Mouse (Mus musculus) frontal cortex, postnatal 10 days (tissue): ENCODE results near the gene Mrc1.
A peak's percentile ranks its signal among the peaks of the same experiment; 100 is the strongest.
"Not testable (repeated sequence)": the region's sequence is repeated elsewhere in the genome, so short reads cannot be mapped to it uniquely, and the experiment has no call there.

Experiments
- DNase-seq, 2 experiments: peaks; one replicate each; pipeline ENCODE4 v3.0.0; 2022; ENCODE audit warnings: low spot score in 2 of 2, mixed read lengths in 1 of 2

Gene Mrc1

GRCm38 (mm10) chr2:14229149-14229548 lies at the start of gene Mrc1:
Gene Mrc1 (plus strand): TSS chr2:14229392.
- DNase-seq: no peak

GRCm38 (mm10) chr2:14184375-14184774 lies 44.8 kb upstream of the Mrc1 start:
- DNase-seq: no peak

GRCm38 (mm10) chr2:14190684-14191083 lies 38.5 kb upstream of the Mrc1 start:
- DNase-seq: no peak

GRCm38 (mm10) chr2:14191601-14192000 lies 37.6 kb upstream of the Mrc1 start:
- DNase-seq: no peak

- no peak for DNase-seq
These were observed 37.1 kb upstream of the Mrc1 start for GRCm38 (mm10) chr2:14192046-14192445.

- not testable (repeated sequence) for DNase-seq
These were observed 30.8 kb upstream of the Mrc1 start for GRCm38 (mm10) chr2:14198325-14198903.

GRCm38 (mm10) chr2:14199621-14200020 lies 29.6 kb upstream of the Mrc1 start:
- peak; percentile 7 to 29 for DNase-seq

GRCm38 (mm10) chr2:14200879-14201445 lies 28.2 kb upstream of the Mrc1 start:
- DNase-seq: not testable (repeated sequence)

GRCm38 (mm10) chr2:14204308-14204707 lies 24.9 kb upstream of the Mrc1 start:
- no peak for DNase-seq

GRCm38 (mm10) chr2:14206798-14207197 lies 22.4 kb upstream of the Mrc1 start:
- DNase-seq: no peak

- DNase-seq: no peak
These were observed 18.5 kb upstream of the Mrc1 start for GRCm38 (mm10) chr2:14210731-14211130.

GRCm38 (mm10) chr2:14211606-14212005 lies 17.6 kb upstream of the Mrc1 start:
- DNase-seq: no peak

GRCm38 (mm10) chr2:14214764-14215163 lies 14.4 kb upstream of the Mrc1 start:
- no peak for DNase-seq

- no peak for DNase-seq
These were observed 12.5 kb upstream of the Mrc1 start for GRCm38 (mm10) chr2:14216653-14217052.

GRCm38 (mm10) chr2:14218126-14218525 lies 11.1 kb upstream of the Mrc1 start:
- no peak for DNase-seq

GRCm38 (mm10) chr2:14224387-14224786 lies 4.8 kb upstream of the Mrc1 start:
- no peak for DNase-seq

- no peak for DNase-seq
These were observed 697 bp upstream of the Mrc1 start for GRCm38 (mm10) chr2:14228495-14228894.

GRCm38 (mm10) chr2:14229979-14230378 lies 787 bp downstream of the Mrc1 start:
- DNase-seq: no peak

- DNase-seq: no peak
These were observed 3.7 kb downstream of the Mrc1 start for GRCm38 (mm10) chr2:14232897-14233296.

- no peak for DNase-seq
These were observed 4.8 kb downstream of the Mrc1 start for GRCm38 (mm10) chr2:14233983-14234382.

- DNase-seq: no peak
These were observed 6.1 kb downstream of the Mrc1 start for GRCm38 (mm10) chr2:14235319-14235718.

GRCm38 (mm10) chr2:14236920-14237319 lies 7.7 kb downstream of the Mrc1 start:
- no peak for DNase-seq

GRCm38 (mm10) chr2:14237723-14238122 lies 8.5 kb downstream of the Mrc1 start:
- no peak for DNase-seq

- no peak for DNase-seq
These were observed 10.0 kb downstream of the Mrc1 start for GRCm38 (mm10) chr2:14239151-14239550.
